Mouse (Mus musculus): Measurements from ENCODE around the gene Slc46a3. TPM values are rescaled to one million over a fixed set of nuclear protein-coding genes. Genes with fewer than 3 reads are reported as not detected.
A peak's percentile ranks its signal among the peaks of the same experiment; 100 is the strongest.

Slc46a3 gene
- polyA plus RNA-seq, 1 experiment from 2014 or later, result 3.7 TPM

DNA sequence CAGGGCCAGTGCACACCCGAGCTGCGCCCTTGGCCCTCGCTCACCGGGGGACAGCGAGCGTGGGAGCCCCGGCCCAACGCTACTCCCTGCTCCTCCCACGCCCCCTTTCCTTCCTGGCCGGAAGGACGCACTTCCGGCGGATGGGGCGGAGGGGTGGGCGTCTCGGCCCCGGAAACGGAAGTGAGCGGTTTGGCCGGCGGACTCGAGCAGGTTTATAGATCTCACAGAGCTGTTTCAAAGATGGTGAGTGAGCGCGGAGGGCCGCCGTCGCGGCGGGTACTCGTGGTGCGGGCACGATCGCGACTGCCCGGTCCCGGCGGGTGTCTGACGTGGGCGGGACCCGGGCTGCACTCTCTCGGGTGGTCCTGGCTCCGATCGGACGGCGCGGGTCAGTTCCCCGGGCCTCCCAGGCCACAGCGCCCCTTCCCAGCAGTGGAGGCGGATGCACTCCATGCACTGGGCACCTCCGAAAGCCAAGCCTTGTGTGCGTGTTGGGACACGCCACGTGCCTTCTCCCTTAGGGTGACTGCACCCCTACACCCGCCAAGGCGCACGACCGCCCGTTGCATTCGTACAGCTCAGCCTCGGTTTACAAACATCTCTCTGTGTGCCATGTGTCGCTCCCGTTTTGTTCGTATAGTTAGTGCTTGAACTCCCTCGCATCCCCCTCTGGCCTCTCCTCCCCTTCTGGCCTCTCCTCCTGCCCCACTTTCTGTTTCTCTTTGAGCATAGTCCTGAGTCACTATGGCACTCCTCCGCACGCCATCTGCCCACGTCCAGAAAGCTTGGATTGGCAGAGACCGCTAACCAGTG is 34.0 kb downstream of the Slc46a3 start, which contains the start of gene Pomp:
TSS of gene Pomp (plus strand) at position 13 of the 813 bp plus-strand sequence.
- Histone ChIP-seq H3K27me3 (no peaks in the 10 kb centered on the region), H3K36me3 (peaks cover 25% of the 10 kb centered on the region), H3K4me1 (peaks cover 22% of the 10 kb centered on the region), H3K4me2 (replicated peaks) (peak within 1 kb of the TSS; percentile 62), H3K27ac (replicated peaks) (peak within 1 kb of the TSS; percentile 83), H3K9ac (replicated peaks) (peak within 1 kb of the TSS; percentile 95), H3K4me3 (peak within 1 kb of the TSS; percentile 90), H3K9me3 (no peaks in the 10 kb centered on the region)
- ATAC-seq (replicated peaks), result peak; percentile 96
- WGBS, result under 1% methylated on average over 68 of the region's 68 CpGs

DNA sequence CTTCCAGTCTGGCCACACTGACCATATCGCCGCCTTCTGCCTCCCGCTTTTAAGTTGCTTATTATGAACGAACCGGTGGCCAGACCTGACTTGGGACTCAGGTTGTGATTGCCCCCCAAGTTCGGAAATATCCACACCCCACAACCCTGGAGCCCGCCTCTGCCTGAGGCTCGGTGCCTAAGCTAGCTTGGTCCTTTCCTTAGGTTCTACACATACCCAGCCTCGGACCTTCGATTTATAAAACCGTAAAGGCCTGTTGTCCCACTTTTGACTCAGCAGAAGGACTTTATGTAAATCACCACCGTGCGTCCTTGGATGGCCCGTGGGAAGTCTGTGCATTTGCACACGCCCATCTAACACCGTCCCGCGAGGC is 34.6 kb downstream of the Slc46a3 start:
- Histone ChIP-seq H3K9ac (replicated peaks) (peak overlapping the region; percentile 95), H3K36me3 (peaks cover 22% of the 10 kb centered on the region), H3K4me3 (peak overlapping the region; percentile 90), H3K4me2 (replicated peaks) (peak overlapping the region; percentile 62), H3K4me1 (peaks cover 22% of the 10 kb centered on the region), H3K9me3 (no peaks in the 10 kb centered on the region), H3K27me3 (no peaks in the 10 kb centered on the region), H3K27ac (replicated peaks) (peak overlapping the region; percentile 83)
- WGBS, result 1% methylated on average over 18 of the region's 18 CpGs
- ATAC-seq (replicated peaks), result no peak

DNA sequence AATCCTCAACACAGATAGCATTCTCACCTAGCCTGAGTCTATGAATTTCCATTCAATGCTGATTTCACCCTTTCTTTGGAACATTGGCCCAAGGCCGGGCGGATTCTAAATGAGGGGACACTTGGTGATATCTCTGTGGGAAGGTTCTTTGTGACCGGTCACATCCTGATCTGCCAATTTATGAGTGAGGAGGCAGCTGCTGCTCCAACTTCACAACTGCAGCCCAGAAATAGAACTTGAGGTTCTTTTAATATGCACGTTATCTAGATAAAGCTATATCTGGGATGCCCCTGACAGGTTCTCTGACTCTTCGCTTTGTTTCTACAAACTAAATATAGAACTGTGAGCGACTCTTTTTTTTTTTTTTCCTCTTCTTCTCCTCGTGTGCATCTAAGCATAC is 44.4 kb downstream of the Slc46a3 start:
- Histone ChIP-seq H3K27ac (replicated peaks) (no peak overlapping the region), H3K9me3 (no peaks in the 10 kb centered on the region), H3K9ac (replicated peaks) (no peak overlapping the region), H3K27me3 (no peaks in the 10 kb centered on the region), H3K4me3 (no peak overlapping the region), H3K36me3 (no peaks in the 10 kb centered on the region), H3K4me2 (replicated peaks) (no peak overlapping the region), H3K4me1 (peaks cover 7% of the 10 kb centered on the region)
- ATAC-seq (replicated peaks), result no peak
- 77% methylated on average over 7 of the region's 7 CpGs for WGBS

DNA sequence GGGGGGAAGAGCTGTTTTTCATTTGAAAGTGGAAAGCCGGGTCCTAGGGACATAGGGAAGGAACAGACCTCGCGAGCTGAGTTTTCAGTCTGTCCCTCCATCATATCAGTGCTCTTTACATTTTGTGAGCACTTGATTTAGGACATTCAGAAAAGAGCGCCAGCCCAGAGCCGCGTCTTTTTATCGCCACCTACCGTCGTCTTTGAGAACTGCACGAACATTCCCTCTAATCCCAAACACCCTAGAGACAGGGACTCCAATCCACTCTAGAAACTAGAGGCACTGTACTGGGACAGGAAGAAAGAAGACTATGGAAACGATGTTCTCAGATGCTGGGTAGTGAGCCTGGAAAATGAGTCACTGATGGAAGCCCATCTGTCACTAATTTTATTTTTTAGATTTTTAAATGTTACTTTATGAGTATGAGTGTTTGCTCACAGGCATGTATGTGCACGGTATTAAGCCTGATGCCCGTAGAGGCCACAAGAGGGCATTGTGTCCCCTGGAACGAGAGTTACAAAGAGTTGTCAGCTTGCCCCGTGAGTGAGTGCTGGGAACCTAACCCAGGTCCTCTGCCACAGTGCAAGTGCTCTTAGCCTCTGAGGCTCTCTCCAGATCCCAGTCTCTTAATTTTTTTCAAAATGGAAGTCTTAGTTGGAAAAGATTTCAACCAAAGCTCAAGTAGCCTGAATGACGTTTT is 46.3 kb downstream of the Slc46a3 start:
- ATAC-seq (replicated peaks), result peak; percentile 32; the same call in 1 of the 2 replicates
- H3K27me3 ChIP-seq, result no peaks in the 10 kb centered on the region
- peaks cover 7% of the 10 kb centered on the region for H3K4me1 ChIP-seq
- no peak overlapping the region for H3K9ac ChIP-seq (replicated peaks)
- WGBS, result 23% methylated on average over 16 of the region's 16 CpGs
- H3K27ac ChIP-seq (replicated peaks), result no peak overlapping the region
- H3K4me3 ChIP-seq, result no peak overlapping the region
- H3K9me3 ChIP-seq, result no peaks in the 10 kb centered on the region
- peak overlapping the region; percentile 25 for H3K4me2 ChIP-seq (replicated peaks)
- no peaks in the 10 kb centered on the region for H3K36me3 ChIP-seq

DNA sequence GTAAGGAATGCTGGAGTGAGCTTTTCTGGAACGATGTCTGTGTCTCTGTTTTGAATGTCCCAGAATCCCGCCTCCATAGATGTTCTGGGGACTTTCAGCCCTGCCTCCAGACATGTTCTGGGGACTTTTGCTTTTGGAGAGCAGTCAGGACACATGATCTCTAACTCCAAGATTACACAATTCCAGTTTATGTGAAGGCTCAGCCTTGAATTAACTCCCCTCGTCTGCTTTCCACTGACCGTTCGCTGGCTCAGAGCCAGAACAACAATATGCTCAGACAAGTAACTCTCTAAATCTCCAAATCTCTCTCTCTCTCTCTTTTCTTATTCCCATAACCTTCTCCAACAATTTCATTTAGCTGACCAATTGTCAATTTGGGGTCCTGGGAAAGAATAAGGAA is 47.3 kb downstream of the Slc46a3 start:
- H3K27me3 ChIP-seq, result no peaks in the 10 kb centered on the region
- peaks cover 7% of the 10 kb centered on the region for H3K4me1 ChIP-seq
- no peak overlapping the region for H3K4me3 ChIP-seq
- 42% methylated on average over 5 of the region's 5 CpGs for WGBS
- H3K9ac ChIP-seq (replicated peaks), result no peak overlapping the region
- no peaks in the 10 kb centered on the region for H3K9me3 ChIP-seq
- no peak overlapping the region for H3K4me2 ChIP-seq (replicated peaks)
- H3K27ac ChIP-seq (replicated peaks), result no peak overlapping the region
- no peaks in the 10 kb centered on the region for H3K36me3 ChIP-seq
- no peak for ATAC-seq (replicated peaks)

DNA sequence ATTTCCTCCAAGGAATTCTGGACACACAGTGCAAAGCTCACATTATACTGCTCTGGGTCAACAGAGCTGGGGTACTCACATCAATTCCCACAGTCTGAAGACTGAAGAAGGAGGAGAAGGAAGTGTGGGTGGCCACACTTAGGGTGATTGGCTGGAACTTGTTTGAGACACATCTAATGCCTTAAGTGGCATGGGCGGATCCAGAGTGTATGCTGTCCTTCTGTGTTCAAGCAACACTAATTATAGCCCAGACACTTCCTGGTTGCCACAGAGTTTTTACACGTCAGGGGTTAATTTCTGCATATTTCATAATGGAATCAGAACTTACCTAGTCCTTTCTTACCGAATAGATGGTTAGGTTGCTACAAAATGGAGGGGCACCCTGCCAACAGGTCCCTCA is 49.3 kb downstream of the Slc46a3 start:
- no peak overlapping the region for H3K4me2 ChIP-seq (replicated peaks)
- H3K4me1 ChIP-seq, result peaks cover 7% of the 10 kb centered on the region
- H3K27me3 ChIP-seq, result no peaks in the 10 kb centered on the region
- H3K27ac ChIP-seq (replicated peaks), result no peak overlapping the region
- H3K9ac ChIP-seq (replicated peaks), result no peak overlapping the region
- no peaks in the 10 kb centered on the region for H3K36me3 ChIP-seq
- H3K4me3 ChIP-seq, result no peak overlapping the region
- WGBS, result 78% methylated on average over 3 of the region's 3 CpGs
- ATAC-seq (replicated peaks), result no peak
- H3K9me3 ChIP-seq, result no peaks in the 10 kb centered on the region

DNA sequence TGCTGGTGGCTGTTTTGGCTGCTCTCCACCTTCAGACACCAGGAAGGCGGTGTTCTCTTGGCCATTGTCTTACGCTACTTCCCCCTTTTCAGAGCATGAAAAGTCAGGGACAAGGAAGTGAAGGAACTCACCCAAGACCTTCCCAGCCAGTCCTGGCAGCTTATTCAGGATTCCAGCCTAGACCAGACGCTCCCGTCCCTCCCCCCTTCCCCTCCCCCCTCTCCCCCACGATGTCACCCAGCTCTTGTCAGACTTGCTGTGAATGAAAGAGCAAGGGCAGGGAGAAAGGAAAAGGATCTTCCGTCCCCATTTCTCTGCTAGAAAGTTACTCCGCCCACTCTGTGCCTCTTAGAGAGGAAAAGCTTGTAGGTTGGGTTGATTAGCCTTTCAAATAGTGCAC is 51.3 kb downstream of the Slc46a3 start:
- H3K9me3 ChIP-seq, result no peaks in the 10 kb centered on the region
- no peak overlapping the region for H3K9ac ChIP-seq (replicated peaks)
- H3K27ac ChIP-seq (replicated peaks), result no peak overlapping the region
- no peaks in the 10 kb centered on the region for H3K27me3 ChIP-seq
- 50% methylated on average over 7 of the region's 7 CpGs for WGBS
- H3K4me2 ChIP-seq (replicated peaks), result no peak overlapping the region
- H3K4me3 ChIP-seq, result no peak overlapping the region
- no peak for ATAC-seq (replicated peaks)
- peaks cover 7% of the 10 kb centered on the region for H3K4me1 ChIP-seq
- H3K36me3 ChIP-seq, result no peaks in the 10 kb centered on the region

DNA sequence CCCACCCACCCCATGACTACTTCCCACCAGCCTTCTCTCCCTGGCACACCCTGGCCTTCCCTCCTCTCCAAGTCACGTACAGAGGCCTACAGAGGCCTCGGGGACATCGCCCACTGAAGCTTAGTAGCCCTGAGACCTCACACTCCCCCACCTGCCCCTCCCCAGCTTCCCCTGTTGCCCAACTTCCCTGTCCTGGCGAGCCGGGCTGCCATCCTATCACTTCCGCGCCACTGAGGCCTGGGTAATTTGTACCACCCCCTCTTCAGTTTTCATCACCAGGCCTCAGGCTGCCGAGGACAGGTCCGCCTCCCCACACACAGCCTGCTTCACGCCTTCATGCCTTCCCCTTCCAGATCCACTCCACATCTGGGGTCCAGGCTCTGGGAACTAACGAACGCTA is 55.2 kb downstream of the Slc46a3 start:
- H3K27ac ChIP-seq (replicated peaks), result no peak overlapping the region
- no peaks in the 10 kb centered on the region for H3K36me3 ChIP-seq
- no peaks in the 10 kb centered on the region for H3K4me1 ChIP-seq
- H3K9ac ChIP-seq (replicated peaks), result no peak overlapping the region
- no peak overlapping the region for H3K4me2 ChIP-seq (replicated peaks)
- no peak overlapping the region for H3K4me3 ChIP-seq
- no peaks in the 10 kb centered on the region for H3K9me3 ChIP-seq
- ATAC-seq (replicated peaks), result no peak
- 0 out of 2 replicates have a peak, but pooled peaks cover 3% of the 10 kb centered on the region for H3K27me3 ChIP-seq
- 81% methylated on average over 12 of the region's 12 CpGs for WGBS

DNA sequence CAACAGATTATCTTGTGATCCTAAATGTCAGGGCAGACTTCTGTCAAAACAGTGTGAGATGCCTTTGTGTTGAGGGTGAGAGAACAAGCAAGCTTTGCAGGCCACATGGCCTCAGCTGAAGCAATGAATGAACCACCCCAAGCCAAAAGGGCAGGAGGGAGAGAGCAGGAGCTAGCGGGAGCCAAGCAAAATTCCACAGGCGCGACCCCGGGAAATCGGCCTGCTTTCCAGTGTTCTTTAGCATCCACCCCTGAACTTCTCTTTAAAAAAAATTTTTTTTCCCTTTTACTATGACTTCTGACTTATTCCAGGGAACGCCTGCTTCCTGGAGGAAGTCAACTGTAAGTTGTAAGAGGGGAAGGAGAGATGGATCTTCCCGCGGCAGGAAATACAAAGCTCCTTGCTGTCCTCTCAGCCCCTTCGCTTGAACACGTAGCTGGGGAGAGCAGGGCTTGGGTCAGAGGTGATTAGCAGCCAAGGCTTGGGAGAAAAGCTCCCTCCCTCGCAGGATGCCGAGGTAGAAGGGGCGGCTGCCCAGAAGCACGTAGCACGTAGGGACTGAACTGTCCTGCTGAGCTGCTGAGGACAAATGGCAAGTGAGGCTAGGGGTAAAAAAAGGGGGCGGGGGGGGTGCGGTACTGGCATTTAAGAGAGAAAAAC is 59.6 kb downstream of the Slc46a3 start:
- no peak for ATAC-seq (replicated peaks)

DNA sequence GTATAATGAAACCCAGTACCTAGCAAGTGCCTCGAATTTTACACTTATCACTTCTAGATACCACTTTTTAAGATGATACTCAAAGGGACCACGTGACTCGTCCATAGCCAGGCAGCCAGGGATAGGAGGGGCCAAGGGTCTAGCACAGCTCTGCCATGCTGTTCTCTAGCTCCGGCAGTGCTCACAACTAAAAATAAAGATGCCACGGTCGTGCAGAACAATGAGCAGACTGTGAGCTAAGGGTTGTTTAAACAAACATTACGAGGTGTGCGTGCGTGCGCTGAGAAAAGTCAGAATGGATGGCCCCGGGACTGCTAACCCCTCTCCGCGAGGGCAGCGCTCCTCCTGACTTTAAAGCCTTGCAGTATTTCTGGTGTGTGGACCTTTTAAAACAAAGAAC is 61.8 kb downstream of the Slc46a3 start:
- Histone ChIP-seq H3K9ac (replicated peaks) (no peak overlapping the region), H3K4me3 (no peak overlapping the region), H3K4me1 (no peaks in the 10 kb centered on the region), H3K27ac (replicated peaks) (no peak overlapping the region), H3K9me3 (no peaks in the 10 kb centered on the region), H3K27me3 (0 out of 2 replicates have a peak, but pooled peaks cover 3% of the 10 kb centered on the region), H3K36me3 (no peaks in the 10 kb centered on the region), H3K4me2 (replicated peaks) (no peak overlapping the region)
- WGBS, result 66% methylated on average over 14 of the region's 14 CpGs
- no peak for ATAC-seq (replicated peaks)

More for the DNA sequence above, 59.6 kb downstream of the Slc46a3 start:
- WGBS, result 3% methylated on average over 17 of the region's 17 CpGs
- Histone ChIP-seq H3K4me3 (no peak overlapping the region), H3K9ac (replicated peaks) (no peak overlapping the region), H3K36me3 (no peaks in the 10 kb centered on the region), H3K9me3 (no peaks in the 10 kb centered on the region), H3K4me1 (no peaks in the 10 kb centered on the region), H3K4me2 (replicated peaks) (no peak overlapping the region), H3K27ac (replicated peaks) (no peak overlapping the region), H3K27me3 (0 out of 2 replicates have a peak, but pooled peaks cover 3% of the 10 kb centered on the region)

DNA sequence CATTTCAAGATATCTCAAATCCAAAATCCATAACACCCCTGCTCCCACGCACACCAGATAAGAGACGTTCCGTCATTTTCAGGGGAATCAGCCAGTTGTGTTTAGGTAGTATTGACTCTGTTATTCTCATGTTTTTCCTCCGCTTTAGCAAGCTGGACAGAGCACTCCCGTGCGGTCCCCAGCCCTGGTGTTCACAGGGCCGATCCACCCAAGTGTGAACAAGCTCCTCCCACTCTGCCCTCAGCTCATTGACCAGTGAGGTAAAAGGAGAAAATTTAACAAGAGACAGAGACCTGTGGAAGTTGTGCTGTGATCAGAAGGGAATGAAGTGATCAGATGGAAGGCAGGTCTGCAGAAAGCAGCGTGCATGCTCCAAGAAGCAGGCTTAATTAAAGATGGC is 65.8 kb downstream of the Slc46a3 start:
- Histone ChIP-seq H3K4me3 (no peak overlapping the region), H3K4me1 (no peaks in the 10 kb centered on the region), H3K27ac (replicated peaks) (no peak overlapping the region), H3K36me3 (no peaks in the 10 kb centered on the region), H3K4me2 (replicated peaks) (no peak overlapping the region), H3K27me3 (no peaks in the 10 kb centered on the region), H3K9ac (replicated peaks) (no peak overlapping the region), H3K9me3 (no peaks in the 10 kb centered on the region)
- 70% methylated on average over 8 of the region's 8 CpGs for WGBS
- no peak for ATAC-seq (replicated peaks)
